Mouse (Mus musculus): Measurements from ENCODE around the gene Rfx4. TPM values are rescaled to one million over a fixed set of nuclear protein-coding genes. Genes with fewer than 3 reads are reported as not detected.

Rfx4 gene
- total RNA-seq, 2 experiments from 2014 or later: 13.1 to 15.4 TPM

DNA sequence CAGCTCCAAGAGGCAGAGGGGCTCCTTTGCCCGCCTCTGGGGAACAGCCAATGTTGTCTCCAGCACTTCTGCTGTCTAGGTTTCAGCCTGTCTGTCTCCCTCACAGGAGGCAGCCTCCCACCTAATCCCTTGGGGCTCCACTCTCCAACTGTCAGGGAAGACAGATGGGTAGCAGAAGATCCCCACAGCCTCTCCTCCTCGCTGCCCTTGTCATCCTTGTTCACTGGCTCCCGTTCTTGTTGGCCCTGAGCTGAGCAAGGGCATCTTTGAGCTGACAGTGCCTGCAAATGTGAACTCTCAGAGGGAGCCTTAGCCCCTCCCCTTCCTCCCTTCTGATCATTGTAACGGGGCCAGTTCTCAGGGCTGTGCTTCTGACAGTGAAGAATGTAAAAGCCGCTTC, 147.9 kb downstream of the Rfx4 start:
- DNase-seq (ENCODE audit: low spot score in 2 of 2): peak in 1 of 2 experiments; percentile 17

DNA sequence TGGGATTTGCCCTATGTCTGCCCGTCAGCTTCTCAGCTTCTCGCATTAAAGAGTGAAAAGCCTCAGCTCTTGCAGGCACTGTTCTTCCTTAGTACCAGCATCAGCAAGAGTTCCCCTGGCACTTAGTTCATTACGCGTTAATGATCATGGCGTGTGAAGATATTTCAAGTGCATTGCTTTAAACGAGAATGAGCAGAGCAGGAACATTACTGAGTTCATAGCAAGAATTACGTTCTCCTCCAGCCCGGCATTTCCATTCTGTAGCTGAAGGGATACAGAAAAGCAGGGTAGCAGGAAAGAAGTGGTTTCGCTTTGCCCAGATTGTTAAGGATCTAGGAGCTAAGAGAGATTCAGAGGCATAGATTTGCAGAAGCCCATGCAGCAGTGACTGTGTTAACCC, 151.0 kb downstream of the Rfx4 start:
- no peak for DNase-seq (ENCODE audit: low spot score in 2 of 2)

DNA sequence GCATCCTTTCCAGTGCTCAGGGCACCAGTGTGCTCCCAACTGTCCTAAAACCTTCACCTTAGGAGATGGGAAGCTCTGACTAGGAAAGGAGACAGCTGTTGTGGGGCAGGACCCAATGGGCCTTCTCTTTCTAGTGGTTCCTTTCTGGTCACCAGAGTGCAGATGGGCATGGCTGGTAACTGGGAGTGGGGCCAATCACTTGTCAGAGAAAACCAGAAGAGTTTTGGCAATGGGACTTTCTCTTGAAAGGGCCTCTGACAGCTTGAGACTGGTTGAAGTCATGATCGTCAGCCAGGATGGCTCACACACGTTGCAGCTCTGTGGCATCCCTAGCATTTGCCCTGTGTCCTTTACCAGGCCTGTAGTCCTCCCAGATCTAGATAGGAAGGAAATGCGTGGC, 152.1 kb downstream of the Rfx4 start:
- no peak for DNase-seq (ENCODE audit: low spot score in 2 of 2)

DNA sequence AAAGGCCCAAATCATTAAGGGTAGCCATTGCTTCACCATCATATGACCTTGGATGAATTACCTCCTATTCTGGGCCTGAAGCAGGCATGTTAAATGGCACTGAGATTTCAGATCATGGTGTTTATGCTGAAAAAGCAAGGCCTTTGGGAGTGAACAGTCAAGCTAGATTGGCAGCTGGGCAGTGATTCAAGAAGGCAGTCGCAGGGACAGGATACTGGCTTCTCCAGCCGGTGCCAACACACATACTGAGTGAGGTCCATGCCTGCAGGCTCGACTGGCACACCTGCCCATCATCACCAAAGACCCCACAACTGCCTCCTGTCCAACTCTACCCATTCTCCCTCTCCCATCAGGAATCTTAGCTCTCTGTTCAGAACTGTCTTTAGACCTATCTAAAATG, 152.6 kb downstream of the Rfx4 start:
- DNase-seq (ENCODE audit: low spot score in 2 of 2): no peak

DNA sequence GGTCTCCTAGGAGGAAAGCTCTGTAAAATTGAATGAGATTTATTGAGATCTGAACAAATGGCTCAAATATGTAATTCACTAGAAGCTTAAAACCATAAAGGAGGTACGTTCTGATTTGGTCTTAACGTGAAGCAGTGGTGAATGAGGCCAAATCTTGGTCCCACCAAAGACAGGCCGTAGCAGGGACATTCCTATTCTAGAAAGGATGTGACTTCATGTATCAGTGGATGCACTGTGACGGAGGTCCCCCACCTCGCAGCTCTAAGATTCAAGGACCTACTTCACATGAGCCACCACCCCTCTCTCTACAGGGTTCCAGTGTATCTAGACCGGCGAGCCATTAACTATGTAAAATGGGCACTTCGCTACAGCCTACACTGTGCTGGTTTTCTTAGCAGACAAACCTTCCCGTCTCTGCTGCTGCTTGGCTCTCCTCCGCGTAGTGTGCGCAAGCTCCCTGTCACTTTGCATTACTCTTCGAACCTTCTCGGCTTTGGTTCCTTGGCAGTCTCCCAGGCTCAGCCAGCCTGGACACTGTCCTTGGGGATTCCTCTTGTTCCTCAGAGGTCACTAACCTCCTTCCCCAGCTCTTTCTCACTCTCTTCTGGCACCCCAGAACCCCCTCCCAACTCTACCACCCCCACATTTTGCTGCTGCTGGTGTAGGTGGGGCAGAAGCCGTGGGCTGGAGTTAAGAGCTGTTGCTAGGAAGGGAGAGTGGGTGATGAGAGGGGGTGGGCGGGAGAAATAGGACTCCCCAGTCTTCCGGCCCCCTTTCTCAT, 153.3 kb downstream of the Rfx4 start:
- DNase-seq (ENCODE audit: low spot score in 2 of 2): peak in 1 of 2 experiments; percentile 14

DNA sequence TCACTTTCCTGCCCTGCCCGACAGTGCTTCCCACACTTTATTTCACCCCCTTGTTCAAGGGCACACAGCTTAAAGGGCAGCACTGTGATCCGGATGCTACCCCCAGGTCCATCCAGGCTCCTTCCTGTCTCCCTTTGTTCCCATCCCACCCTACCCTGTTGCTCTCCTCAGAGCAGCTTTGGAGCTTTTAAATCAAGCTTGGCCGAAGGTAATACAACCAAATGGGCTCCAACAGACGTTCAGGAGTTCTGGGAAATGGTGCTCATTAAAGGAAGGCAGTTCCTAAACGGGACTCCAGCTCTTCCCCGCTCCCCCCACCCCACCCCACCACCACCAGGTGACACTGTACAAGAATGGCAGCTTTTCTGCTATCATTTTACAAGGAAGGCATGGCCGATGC, 154.3 kb downstream of the Rfx4 start:
- DNase-seq (ENCODE audit: low spot score in 2 of 2): no peak

DNA sequence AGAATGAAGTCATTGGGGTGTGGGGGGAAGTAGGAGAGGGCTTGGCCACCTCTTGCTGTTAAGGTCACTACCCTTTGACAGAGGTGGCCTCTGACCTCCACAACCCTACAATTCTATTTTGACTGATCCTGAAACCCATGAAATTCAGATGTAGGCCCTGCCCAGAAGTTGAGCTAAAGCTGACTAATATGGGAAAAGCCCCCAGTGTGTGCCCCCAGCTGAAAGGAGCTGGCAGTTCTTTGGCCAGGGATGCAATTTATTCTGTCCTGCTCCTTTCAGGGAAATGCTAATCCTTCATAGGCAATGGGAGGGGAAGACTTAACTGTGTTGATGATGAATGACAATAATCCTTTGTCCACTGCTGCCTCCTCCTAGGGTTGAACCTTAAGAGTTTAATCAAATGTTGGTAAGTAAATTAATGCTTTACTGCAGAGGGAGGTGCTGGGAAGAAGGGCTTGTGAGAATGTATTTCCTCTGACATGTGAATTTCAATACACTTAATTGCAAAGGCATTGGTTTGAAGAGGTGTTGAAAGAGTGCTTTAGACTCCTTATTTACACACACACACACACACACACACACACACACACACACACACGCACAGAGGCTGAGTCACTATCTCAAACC, 155.0 kb downstream of the Rfx4 start:
- no peak for DNase-seq (ENCODE audit: low spot score in 2 of 2)

DNA sequence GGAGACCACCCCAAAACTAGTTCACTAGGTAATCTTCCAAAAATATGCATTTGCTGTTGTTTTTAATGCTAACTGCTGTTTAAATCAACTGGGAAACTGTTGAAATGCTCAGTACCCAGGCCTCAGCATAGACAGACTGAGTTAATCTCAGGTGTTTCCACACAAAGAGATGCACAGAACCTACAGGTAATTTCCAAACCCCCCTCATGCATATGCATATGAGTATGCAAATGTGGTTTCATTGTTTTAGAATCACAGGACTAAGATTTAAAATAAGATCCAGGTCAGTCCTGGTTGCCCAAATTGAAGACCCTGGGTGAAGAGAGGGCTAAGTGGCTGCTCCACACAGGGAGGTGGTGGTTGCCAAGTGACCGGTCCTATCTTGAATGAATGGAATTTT, 157.3 kb downstream of the Rfx4 start:
- no peak for DNase-seq (ENCODE audit: low spot score in 2 of 2)

DNA sequence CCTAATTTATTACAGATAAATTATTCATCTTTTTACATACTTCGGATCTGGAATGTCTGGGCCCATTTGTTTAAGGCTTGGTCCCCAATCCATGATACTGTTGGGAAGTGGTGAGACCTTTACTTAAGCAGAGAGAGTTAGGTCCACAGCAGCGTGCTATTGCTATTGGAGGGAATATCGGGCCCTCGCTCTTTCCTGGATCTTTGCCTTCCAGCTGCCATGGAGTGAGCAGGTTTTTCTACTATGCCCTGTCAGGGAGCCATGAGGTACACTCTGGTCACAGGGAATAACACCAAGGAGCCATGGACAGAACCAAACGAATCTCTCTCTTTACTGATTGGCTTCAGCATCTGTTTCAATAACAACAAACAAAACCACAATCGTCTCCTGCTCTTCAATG, 159.6 kb downstream of the Rfx4 start:
- DNase-seq (ENCODE audit: low spot score in 2 of 2): no peak

DNA sequence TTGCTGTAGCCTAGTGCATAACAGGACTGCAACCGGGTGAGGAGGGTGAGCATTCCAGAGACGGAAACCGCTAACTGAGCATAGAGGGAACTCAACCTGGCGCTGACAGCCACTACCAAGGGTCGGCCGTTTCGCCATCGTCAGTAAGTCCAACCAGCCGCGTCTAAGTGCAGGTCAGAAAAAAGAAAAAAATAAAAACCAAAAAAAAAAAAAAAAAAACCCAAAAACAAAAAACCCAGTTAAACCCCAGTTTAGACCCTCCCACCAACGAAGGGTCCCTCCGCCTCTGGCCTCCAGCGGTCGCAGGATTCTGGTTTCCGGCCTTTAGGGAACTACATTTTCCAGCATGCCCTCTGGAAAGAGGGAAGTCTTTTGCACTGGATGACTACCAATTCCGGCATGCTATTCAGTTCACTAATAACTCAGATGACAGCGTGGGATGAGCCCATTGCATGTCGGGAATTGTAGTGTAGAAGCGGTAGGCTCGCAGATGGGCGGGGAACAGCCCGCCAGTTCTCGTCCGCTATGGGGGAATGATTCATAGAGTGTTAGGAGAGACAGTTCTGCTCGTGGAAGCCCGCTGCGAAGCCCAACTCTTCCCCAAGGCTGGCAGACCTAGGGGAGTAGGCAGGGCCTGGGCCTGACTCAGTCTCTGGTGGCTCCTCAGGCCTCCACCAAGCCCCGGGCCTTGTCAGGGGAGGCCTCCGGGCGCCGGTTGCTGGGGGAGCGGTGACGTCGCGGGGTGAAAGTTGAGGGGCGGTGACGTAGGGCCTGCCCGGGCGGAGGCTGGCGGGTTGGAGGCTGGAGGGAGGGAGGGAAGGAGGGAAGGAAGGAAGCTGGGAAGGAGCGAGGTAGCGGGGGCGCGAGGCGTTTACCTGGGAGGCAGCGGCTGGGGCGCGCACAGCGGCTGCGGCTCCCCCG, 161.2 kb downstream of the Rfx4 start, which contains the start of gene Ric8b:
Ric8b (plus strand) TSS at position 807 of the 921 bp plus-strand sequence.
- peak; percentile 98 for DNase-seq (ENCODE audit: low spot score in 2 of 2)

DNA sequence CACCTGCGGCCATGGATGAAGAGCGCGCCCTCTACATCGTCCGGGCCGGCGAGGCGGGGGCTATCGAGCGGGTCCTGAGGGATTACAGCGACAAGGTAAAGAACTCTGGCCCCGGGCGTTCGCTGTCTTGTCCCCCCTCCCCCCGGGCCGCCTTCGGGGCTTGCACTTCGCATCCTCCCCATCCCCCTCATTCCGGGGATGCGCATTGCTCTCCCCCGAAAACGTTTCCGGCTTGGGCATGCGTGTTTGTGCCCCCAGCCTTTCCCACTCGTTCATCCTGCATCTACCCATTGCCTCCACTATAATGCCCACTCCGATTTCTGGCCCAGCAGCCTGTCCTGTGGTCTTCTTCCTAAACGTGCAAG, 161.9 kb downstream of the Rfx4 start:
- peak; percentile 45 to 64 for DNase-seq (ENCODE audit: low spot score in 2 of 2)

DNA sequence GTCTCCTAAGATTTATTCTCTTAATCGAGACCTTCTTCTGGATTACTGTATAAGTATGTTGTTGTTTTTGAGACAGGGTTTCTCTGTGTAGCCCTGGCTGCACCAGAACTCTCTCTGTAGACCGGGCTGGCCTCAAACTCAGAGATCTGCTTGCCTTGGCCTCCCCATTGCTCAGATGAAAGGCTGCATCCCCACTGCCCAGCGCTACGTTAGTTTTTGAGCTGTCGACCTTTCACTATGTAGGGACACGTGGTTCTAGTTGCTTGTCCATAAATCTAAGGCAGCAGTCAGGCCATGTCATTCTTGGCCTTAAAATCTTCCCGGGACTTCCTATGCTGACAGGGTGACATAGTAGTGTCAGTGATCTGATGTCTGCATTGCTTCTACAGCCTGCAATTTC, 170.5 kb downstream of the Rfx4 start:
- no peak for DNase-seq (ENCODE audit: low spot score in 2 of 2)

DNA sequence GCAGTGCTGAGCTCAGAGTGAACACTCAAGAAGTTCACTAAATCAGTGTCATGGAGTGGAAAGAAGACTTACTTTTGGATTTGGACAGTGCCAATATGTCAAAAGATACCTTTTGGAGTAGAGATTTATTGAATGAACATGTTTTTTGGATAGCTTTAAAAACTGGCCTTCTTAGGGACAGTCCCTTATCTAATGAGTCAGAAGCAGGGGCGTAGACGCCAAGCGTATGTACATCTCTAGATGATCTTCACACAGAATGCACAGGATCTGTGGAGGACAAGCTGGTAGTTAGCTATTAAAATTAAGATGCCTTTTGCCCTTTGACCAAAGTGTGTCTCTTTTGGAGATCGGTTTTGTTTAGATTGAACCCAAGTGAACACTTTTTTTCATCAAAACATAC, 171.0 kb downstream of the Rfx4 start:
- DNase-seq (ENCODE audit: low spot score in 2 of 2): no peak

DNA sequence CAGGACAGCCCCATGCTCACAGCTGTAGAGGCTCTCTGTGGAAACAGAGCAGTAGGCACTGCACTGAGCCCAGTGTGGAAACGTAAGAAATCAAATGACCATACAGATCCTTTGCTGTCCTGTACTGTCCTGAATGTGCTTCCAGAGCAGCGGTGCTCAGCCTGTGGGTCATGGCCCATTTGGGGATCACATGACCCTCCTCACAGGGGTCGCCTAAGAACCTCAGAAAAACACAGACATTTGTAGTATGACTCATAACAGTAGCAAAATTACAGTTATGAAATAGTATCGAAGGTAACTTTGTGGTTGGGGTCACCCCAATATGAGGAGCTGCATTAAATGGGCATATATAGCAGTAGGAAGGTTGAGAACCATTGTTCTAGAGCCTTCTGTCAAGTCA, 172.6 kb downstream of the Rfx4 start:
- no peak for DNase-seq (ENCODE audit: low spot score in 2 of 2)

DNA sequence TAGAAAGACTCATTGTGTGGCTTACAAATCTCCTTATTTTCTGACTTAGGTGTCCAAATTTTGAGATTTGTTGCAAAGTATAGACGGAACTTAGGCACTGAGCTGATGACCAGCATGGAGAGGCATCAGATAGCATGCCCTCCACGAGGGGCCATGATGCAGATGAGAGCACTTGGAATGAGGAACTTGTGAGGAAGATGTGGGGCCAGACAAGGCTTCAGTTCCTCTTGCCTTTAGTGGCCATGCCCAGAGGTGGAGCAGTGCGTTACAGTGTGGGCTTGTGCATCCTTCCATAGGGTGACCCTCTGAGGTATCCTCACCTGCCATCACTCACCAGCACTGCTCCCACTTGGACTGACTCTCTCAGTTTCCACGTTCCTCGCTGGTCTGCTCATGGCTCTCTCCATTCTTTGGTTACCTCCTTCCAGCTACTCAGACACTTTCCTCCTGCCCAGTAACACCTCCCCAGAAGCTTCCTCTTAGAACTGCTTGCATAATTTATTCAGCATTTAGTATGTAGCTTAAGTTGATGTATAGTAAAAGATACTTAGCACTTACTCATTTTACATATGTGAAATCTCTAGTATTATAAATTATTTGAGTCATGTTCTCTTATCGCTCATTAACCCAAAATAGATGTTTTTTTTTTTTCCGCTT, 179.8 kb downstream of the Rfx4 start:
- DNase-seq (ENCODE audit: low spot score in 2 of 2): no peak

DNA sequence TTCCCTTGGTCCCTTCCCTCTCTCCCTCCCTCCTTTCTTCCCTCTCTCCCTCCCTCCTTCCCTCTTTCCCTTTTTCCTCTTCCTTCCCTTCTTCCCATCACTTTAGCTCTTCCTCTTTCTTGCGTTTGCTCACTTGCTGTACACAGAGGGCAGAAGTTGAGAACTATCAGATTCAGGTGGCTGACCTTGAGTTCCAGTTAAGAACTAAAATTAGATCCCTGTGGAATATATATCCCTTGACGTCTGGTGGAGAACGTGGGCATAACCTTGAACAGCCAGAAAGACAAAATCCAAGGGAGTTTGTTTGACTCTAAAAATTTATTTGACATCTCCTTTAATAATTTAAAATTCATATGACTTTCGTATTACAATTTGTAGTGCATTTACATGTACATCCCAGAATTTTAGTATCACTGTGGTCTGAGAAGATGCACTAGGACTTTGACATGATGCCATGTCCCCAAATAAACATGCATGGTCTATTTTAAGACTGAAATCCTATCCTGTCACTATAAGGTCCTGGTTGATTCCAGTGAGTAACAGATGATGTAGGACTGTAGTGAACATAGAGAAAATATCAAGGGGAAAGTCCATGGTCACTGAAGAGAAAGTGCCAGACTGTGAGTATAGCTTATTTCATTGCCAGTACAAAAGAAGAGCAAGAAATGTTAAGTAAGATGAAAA, 181.1 kb downstream of the Rfx4 start:
- no peak for DNase-seq (ENCODE audit: low spot score in 2 of 2)

DNA sequence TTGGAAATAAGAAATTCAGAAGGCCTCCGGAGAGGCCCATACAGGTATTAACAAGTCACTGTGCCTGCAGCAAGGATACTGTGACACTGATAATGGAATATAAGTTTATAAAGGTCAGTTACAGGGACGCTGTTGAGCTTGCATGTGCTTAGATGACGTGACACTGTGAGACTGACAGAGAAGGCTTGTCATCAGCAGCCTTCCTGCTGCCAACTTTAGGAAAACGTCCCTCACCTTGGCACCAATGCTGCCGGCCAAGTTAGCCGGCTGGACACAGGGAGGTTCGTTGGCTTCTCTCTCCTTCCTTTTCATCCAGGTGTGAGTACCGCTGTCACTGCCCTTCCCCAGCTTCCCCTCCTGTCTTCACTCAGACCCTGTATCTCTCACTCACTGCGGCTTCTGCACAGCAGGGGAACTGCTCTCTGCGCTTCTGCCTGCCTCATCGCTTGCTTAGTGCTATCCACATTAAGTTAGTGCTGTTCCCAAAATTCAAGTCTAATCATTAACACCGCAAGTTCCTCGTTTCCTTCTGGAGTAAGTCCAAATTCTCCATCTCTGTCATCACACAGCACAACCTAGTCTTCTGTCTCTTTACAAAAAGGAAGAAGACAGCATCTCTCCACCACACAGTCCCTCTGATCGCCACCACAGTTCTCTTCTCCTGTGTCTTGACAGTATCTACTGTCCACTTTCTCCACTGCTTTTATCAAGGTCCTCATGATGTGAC, 182.4 kb downstream of the Rfx4 start:
- no peak for DNase-seq (ENCODE audit: low spot score in 2 of 2)

DNA sequence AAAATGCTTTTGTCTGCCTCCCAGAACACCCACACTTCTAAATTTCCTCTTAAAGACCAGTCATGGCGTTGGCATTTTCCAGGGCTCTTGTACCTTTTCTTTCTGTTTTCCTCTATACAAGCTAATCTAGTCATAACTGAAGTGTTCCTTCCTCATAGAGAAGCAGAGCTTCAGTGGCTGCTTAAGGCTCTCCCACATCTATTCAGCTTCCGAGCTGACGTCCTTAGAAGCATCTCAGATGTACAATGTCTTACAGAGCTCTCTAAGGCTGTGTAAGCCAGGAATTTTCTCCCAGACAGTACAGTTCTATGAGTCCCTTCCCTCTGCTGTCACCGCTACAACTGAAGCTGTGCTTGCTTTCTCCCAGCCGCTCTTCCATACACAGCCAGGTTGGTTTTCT, 183.0 kb downstream of the Rfx4 start:
- no peak for DNase-seq (ENCODE audit: low spot score in 2 of 2)

DNA sequence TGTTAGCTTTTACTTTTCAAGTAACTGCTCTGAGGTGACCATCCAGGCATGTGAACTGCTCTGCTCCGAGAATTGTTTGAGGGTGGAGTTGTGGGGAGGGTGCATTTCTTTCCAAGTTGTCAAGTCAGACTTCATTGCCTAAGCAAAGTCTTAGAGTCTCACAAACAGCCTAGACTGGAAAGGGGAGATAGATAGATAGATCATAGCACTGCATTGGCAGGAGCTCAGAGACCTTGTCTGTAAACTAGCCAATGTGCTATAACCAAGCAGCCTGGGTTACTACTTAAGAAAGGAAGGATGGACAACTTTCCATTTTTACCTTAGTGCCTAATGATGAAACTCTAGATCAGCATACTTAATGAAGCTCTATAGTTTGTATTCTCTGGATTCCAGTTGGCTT, 184.5 kb downstream of the Rfx4 start:
- no peak for DNase-seq (ENCODE audit: low spot score in 2 of 2)

DNA sequence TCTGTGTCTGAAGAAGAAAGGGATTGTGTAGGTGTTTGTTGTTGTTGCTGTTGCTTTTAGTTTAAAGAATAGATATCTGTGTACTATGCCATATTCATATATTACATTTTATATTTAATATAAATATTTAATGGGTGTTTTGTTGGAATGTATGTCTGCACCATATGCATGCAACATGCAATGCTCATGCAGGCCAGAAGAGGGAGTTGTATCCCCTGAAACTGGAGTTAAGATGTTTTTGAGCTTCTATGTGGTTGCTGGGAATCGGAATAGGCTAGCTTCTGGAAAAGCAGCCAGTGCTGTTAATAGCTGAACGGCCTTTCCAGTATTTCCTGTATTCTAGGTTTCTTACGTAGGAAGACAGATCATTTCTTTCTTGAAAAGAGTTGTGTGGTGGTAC, 189.8 kb downstream of the Rfx4 start:
- DNase-seq (ENCODE audit: low spot score in 2 of 2): no peak

Measured in layer of hippocampus, postnatal 14 days (tissue).